Mouse (Mus musculus) G1E (cell line): ENCODE data around the gene Agmat.

Experiments
- CTCF ChIP-seq: IDR thresholded peaks from 2 replicates; pipeline ENCODE4 v1.5.1; 2012; ENCODE audit warnings: low read depth, low read length, inconsistent platforms, mixed read lengths
- GATA1 ChIP-seq: IDR thresholded peaks from 2 replicates; pipeline ENCODE4 v1.6.1; 2012; ENCODE audit warnings: borderline replicate concordance, low read length, inconsistent platforms, mixed read lengths
- GATA2 ChIP-seq: IDR thresholded peaks from 2 replicates; pipeline ENCODE4 v1.6.1; 2012; ENCODE audit warnings: low read depth, low read length, inconsistent platforms, borderline replicate concordance
- POLR2AphosphoS5 ChIP-seq: IDR thresholded peaks from 2 replicates; pipeline ENCODE4 v1.6.1; 2012; ENCODE audit warnings: low read depth, low read length, inconsistent platforms; ENCODE audit not compliant: insufficient replicate concordance
- TAL1 ChIP-seq: conservative IDR thresholded peaks from 2 replicates; pipeline ENCODE4 v1.6.1; 2012; ENCODE audit warnings: low read depth, low read length, inconsistent platforms, mixed read lengths

GRCm38 (mm10) chr4:141796356-141796755, 49.9 kb downstream of the Agmat start:
- no peak for TF ChIP-seq CTCF
- no peak for TF ChIP-seq TAL1
- TF ChIP-seq POLR2AphosphoS5, result no peak
- TF ChIP-seq GATA2, result no peak
- no peak for TF ChIP-seq GATA1
